In the genomic region with DNA sequence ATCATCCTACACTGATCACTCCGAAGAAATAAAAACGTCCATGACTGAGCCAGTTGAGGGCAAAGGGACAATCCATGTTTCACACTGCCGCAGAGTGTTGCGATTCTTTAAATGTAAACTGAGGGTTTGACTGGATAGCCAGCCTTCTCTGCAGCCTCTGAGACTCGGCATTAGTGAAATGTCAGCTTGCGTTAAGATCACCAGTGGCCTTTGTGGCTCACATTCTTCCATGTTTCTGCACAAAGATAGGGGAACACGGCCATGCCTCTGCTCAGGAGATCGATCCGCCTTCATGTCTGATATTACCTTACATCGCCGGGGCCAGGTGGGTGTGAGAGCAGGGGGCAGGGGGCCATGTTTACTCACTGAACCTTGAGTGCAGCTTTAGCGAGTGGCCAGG, we compare ENCODE assay signal across 29 mouse cellular contexts.
A peak's percentile ranks its signal among the peaks of the same experiment; 100 is the strongest.
DNase-seq lines count a peak whose midpoint lies in the region; ATAC-seq and TF ChIP-seq lines count a peak whose summit lies in the region.
"Had no signal": no experiment of that assay in that cellular context is flagged by ENCODE, and none has a peak within 500 bp of the region (broad histone marks: within the 10 kb centered on the region; RNA-seq: fewer than 3 reads in every experiment).

No protein-coding gene starts in this region.

- no peaks in the 10 kb centered on the region for H3K36me3 ChIP-seq in kidney, embryonic 15.5 days
- H3K36me3 ChIP-seq in midbrain, postnatal 0 days (ENCODE audit: insufficient read depth, low read length): no peaks in the 10 kb centered on the region
- no peaks in the 10 kb centered on the region for H3K36me3 ChIP-seq in midbrain, embryonic 16.5 days (ENCODE audit: control insufficient read depth, insufficient read depth, low read length)
- no peaks in the 10 kb centered on the region for H3K36me3 ChIP-seq in embryonic facial prominence, embryonic 12.5 days
- no peaks in the 10 kb centered on the region for H3K36me3 ChIP-seq in liver, embryonic 11.5 days (ENCODE audit: control insufficient read depth, insufficient read depth, low read length)
- H3K36me3 ChIP-seq: embryonic facial prominence, embryonic 13.5 days; intestine, embryonic 15.5 days; limb, embryonic 13.5 days; liver, embryonic 12.5 days; midbrain, embryonic 13.5 days; neural tube, embryonic 13.5 days had no signal

- H3K9ac ChIP-seq in kidney, embryonic 15.5 days: no peak overlapping the region
- no peak overlapping the region for H3K9ac ChIP-seq in midbrain, postnatal 0 days (replicated peaks; ENCODE audit: low read length, poor library complexity, severe bottlenecking)
- no peak overlapping the region for H3K9ac ChIP-seq in midbrain, embryonic 16.5 days (ENCODE audit: low read depth, low read length)
- H3K9ac ChIP-seq in embryonic facial prominence, embryonic 12.5 days: no peak overlapping the region
- no peak overlapping the region for H3K9ac ChIP-seq in liver, embryonic 11.5 days (ENCODE audit: low read depth, low read length)
- H3K9ac ChIP-seq: embryonic facial prominence, embryonic 13.5 days; intestine, embryonic 15.5 days; limb, embryonic 13.5 days; liver, embryonic 12.5 days; liver, postnatal 0 days; midbrain, embryonic 13.5 days; neural tube, embryonic 13.5 days had no signal

- H3K9me3 ChIP-seq in kidney, embryonic 15.5 days (replicated peaks): no peaks in the 10 kb centered on the region
- H3K9me3 ChIP-seq in midbrain, postnatal 0 days (ENCODE audit: low read length): no peaks in the 10 kb centered on the region
- H3K9me3 ChIP-seq in midbrain, embryonic 16.5 days (replicated peaks; ENCODE audit: control insufficient read depth, low read length, poor library complexity, severe bottlenecking): no peaks in the 10 kb centered on the region
- H3K9me3 ChIP-seq in embryonic facial prominence, embryonic 12.5 days: no peaks in the 10 kb centered on the region
- H3K9me3 ChIP-seq in liver, embryonic 11.5 days (ENCODE audit: control insufficient read depth, low read length): no peaks in the 10 kb centered on the region
- H3K9me3 ChIP-seq: embryonic facial prominence, embryonic 13.5 days; intestine, embryonic 15.5 days; limb, embryonic 13.5 days; liver, embryonic 12.5 days; midbrain, embryonic 13.5 days; neural tube, embryonic 13.5 days had no signal

- peaks cover 6% of the 10 kb centered on the region for H3K4me1 ChIP-seq in kidney, embryonic 15.5 days
- no peaks in the 10 kb centered on the region for H3K4me1 ChIP-seq in midbrain, postnatal 0 days (ENCODE audit: insufficient read depth, low read length)
- H3K4me1 ChIP-seq in midbrain, embryonic 16.5 days (ENCODE audit: control insufficient read depth, insufficient read depth, low read length): no peaks in the 10 kb centered on the region
- H3K4me1 ChIP-seq in embryonic facial prominence, embryonic 12.5 days: peaks cover 15% of the 10 kb centered on the region
- no peaks in the 10 kb centered on the region for H3K4me1 ChIP-seq in liver, embryonic 11.5 days (replicated peaks; ENCODE audit: control insufficient read depth, insufficient read depth, low read length)
- H3K4me1 ChIP-seq: intestine, embryonic 15.5 days; liver, embryonic 12.5 days; midbrain, embryonic 13.5 days; neural tube, embryonic 13.5 days had no signal

- ATAC-seq in kidney, embryonic 15.5 days (replicated peaks; ENCODE audit: low FRiP score): no peak
- no peak for ATAC-seq in midbrain, postnatal 0 days (ENCODE audit: low FRiP score)
- no peak for ATAC-seq in midbrain, embryonic 16.5 days
- 0 out of 2 replicates have a peak, but pooled peaks have one; percentile 12 for ATAC-seq in embryonic facial prominence, embryonic 12.5 days (ENCODE audit: insufficient number of reproducible peaks, insufficient read depth, low FRiP score, low TSS enrichment)
- no peak for ATAC-seq in liver, embryonic 11.5 days (replicated peaks; ENCODE audit: low FRiP score)
- ATAC-seq: forebrain, embryonic 16.5 days; hindbrain, embryonic 16.5 days; intestine, embryonic 15.5 days; liver, embryonic 12.5 days; liver, postnatal 0 days; midbrain, embryonic 13.5 days had no signal

- no peak for DNase-seq in kidney, adult 9 months
- DNase-seq in midbrain, postnatal 0 days (ENCODE audit: low spot score): peak; percentile 4
- DNase-seq in gastrocnemius, postnatal 10 days: no peak
- DNase-seq in liver, embryonic 11.5 days (ENCODE audit: low spot score): no peak
- DNase-seq: adrenal gland, adult 8-10 months; B cell, adult 2 months; cerebellum, adult 8-10 months; gastrocnemius, adult 2 months; heart, postnatal 14 days; kidney, adult 8-10 months; kidney, postnatal 25 days; liver, postnatal 0 days; lung, postnatal 36 days; right cerebral cortex, postnatal 25 days; thymus, postnatal 14 days had no signal

- H3K27me3 ChIP-seq in kidney, embryonic 15.5 days: no peaks in the 10 kb centered on the region
- H3K27me3 ChIP-seq in midbrain, postnatal 0 days (ENCODE audit: insufficient read depth, low read length): no peaks in the 10 kb centered on the region
- H3K27me3 ChIP-seq in midbrain, embryonic 16.5 days (ENCODE audit: control insufficient read depth, insufficient read depth, low read depth, low read length): no peaks in the 10 kb centered on the region
- H3K27me3 ChIP-seq in embryonic facial prominence, embryonic 12.5 days: no peaks in the 10 kb centered on the region
- no peaks in the 10 kb centered on the region for H3K27me3 ChIP-seq in liver, embryonic 11.5 days (replicated peaks; ENCODE audit: control insufficient read depth, insufficient read depth, low read length)
- H3K27me3 ChIP-seq: embryonic facial prominence, embryonic 13.5 days; intestine, embryonic 15.5 days; liver, embryonic 12.5 days; midbrain, embryonic 13.5 days; neural tube, embryonic 13.5 days had no signal

- no peak overlapping the region for H3K4me3 ChIP-seq in kidney, embryonic 15.5 days (replicated peaks)
- H3K4me3 ChIP-seq in midbrain, postnatal 0 days (ENCODE audit: low read depth, low read length): no peak overlapping the region
- no peak overlapping the region for H3K4me3 ChIP-seq in midbrain, embryonic 16.5 days (ENCODE audit: low read depth, low read length)
- no peak overlapping the region for H3K4me3 ChIP-seq in embryonic facial prominence, embryonic 12.5 days
- no peak overlapping the region for H3K4me3 ChIP-seq in liver, embryonic 11.5 days (ENCODE audit: low read depth, low read length)
- H3K4me3 ChIP-seq: embryonic facial prominence, embryonic 13.5 days; erythroblast, embryonic 14.5 days; gastrocnemius, adult 2 months; intestine, embryonic 15.5 days; left cerebral cortex, adult 2 months; limb, embryonic 13.5 days; liver, embryonic 12.5 days; midbrain, embryonic 13.5 days; myocyte; neural tube, embryonic 13.5 days had no signal

- WGBS in kidney, embryonic 15.5 days: 58% methylated on average over 12 of the region's 12 CpGs
- WGBS in midbrain, postnatal 0 days: 61% methylated on average over 12 of the region's 12 CpGs
- 68% methylated on average over 12 of the region's 12 CpGs for WGBS in midbrain, embryonic 16.5 days
- 63% methylated on average over 12 of the region's 12 CpGs for WGBS in embryonic facial prominence, embryonic 12.5 days
- WGBS in liver, embryonic 11.5 days: 63% methylated on average over 12 of the region's 12 CpGs

- H3K4me2 ChIP-seq in kidney, embryonic 15.5 days: 0 out of 2 replicates have a peak overlapping the region, but pooled peaks have one; percentile 8
- no peak overlapping the region for H3K4me2 ChIP-seq in midbrain, postnatal 0 days (ENCODE audit: low read depth, low read length, poor library complexity, severe bottlenecking)
- H3K4me2 ChIP-seq in midbrain, embryonic 16.5 days (ENCODE audit: low read length): no peak overlapping the region
- no peak overlapping the region for H3K4me2 ChIP-seq in embryonic facial prominence, embryonic 12.5 days (replicated peaks)
- H3K4me2 ChIP-seq in liver, embryonic 11.5 days: no peak overlapping the region
- H3K4me2 ChIP-seq: embryonic facial prominence, embryonic 13.5 days; intestine, embryonic 15.5 days; limb, embryonic 13.5 days; liver, embryonic 12.5 days; midbrain, embryonic 13.5 days; neural tube, embryonic 13.5 days had no signal

- TF ChIP-seq CTCF in midbrain, postnatal 0 days (IDR thresholded peaks at IDR 0.05): no peak

- H3K27ac ChIP-seq in kidney, embryonic 15.5 days: no peak overlapping the region
- H3K27ac ChIP-seq in midbrain, postnatal 0 days (ENCODE audit: low read depth, low read length): no peak overlapping the region
- H3K27ac ChIP-seq in midbrain, embryonic 16.5 days (ENCODE audit: low read length): no peak overlapping the region
- no peak overlapping the region for H3K27ac ChIP-seq in embryonic facial prominence, embryonic 12.5 days
- no peak overlapping the region for H3K27ac ChIP-seq in liver, embryonic 11.5 days (ENCODE audit: low read depth, low read length)
- H3K27ac ChIP-seq: embryonic facial prominence, embryonic 13.5 days; gastrocnemius, adult 2 months; intestine, embryonic 15.5 days; left cerebral cortex, adult 2 months; limb, embryonic 13.5 days; liver, embryonic 12.5 days; midbrain, embryonic 13.5 days; neural tube, embryonic 13.5 days had no signal
